Mouse (Mus musculus) heart, adult 2 months (tissue): ENCODE data around the gene 1190007I07Rik.

Experiments used
- CTCF ChIP-seq: fragments of 200-600 bp; IDR thresholded peaks from 2 replicates; pipeline ENCODE4 v1.8.1; 2022; ENCODE audit warnings: antibody characterized with exemption, mild to moderate bottlenecking, moderate library complexity
- EP300 ChIP-seq: fragments of 200-500 bp; IDR thresholded peaks from 2 replicates; pipeline ENCODE4 v1.6.1; 2011; ENCODE audit warnings: low read depth, low read length, control low read depth; ENCODE audit not compliant: insufficient read depth
- POLR2A ChIP-seq: fragments of 200-500 bp; IDR thresholded peaks from 2 replicates; pipeline ENCODE4 v1.6.1; 2011; ENCODE audit warnings: mild to moderate bottlenecking, low read depth, low read length, control low read depth; ENCODE audit not compliant: insufficient read depth

DNA sequence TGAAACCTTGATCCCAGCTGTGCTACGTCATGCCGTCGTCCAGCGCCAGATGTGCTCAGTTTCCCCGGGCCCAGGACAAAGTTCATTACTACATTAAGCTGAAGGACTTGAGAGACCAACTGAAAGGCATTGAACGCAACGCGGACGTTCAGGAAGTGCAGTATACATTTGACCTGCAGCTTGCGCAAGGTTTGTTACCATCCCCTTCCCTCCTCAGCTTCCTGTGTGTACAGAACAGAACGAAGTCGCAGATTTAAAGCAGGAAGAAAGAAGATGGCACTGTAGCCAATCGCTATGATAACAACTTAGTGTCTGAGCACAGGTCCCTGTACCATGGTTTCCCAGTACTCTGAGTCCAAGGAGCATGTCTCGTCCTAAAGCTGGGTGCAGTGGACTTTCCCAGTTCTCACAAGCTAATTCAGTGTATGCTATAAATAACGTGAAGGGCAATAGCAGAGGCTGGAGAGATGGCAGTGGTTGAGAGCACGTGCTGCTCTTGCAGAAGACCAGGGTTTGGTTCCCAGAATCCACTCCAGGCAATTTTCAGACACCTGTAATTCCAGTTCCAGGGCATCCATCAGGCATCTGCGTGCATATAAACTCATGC, 24.3 kb upstream of the 1190007I07Rik start:
- TF ChIP-seq CTCF (no peak), EP300 (no peak), POLR2A (no peak)
